Mouse (Mus musculus) thymus, adult 2 months (tissue): ENCODE measurements around the gene Ubr1.

Source experiments
- CTCF ChIP-seq: fragments of 200-500 bp; IDR thresholded peaks from 2 replicates; pipeline ENCODE4 v1.5.1; 2012; ENCODE audit warnings: mild to moderate bottlenecking, control low read depth, low read length, moderate library complexity, borderline replicate concordance; ENCODE audit not compliant: control insufficient read depth, poor library complexity, insufficient read depth; ENCODE audit errors: extremely low read depth
- POLR2A ChIP-seq: fragments of 200-500 bp; IDR thresholded peaks from 2 replicates; pipeline ENCODE4 v1.6.1; 2012; ENCODE audit warnings: mild to moderate bottlenecking, low read length, control low read depth, moderate library complexity; ENCODE audit not compliant: control insufficient read depth, poor library complexity, insufficient read depth; ENCODE audit errors: extremely low read depth

GRCm38 (mm10) chr2:120970045-120970539, 423 bp downstream of the Ubr1 start:
- TF ChIP-seq CTCF = no peak
- no peak for TF ChIP-seq POLR2A
